ENCODE assay signal across 10 mouse cellular contexts in genomic region chr2:65218318-65218717, GRCm38 (mm10). TPM values are rescaled to one million over a fixed set of nuclear protein-coding genes. Genes with fewer than 3 reads are reported as not detected.
A peak's percentile ranks its signal among the peaks of the same experiment; 100 is the strongest.
DNase-seq lines count a peak whose midpoint lies in the region; ATAC-seq lines count a peak whose summit lies in the region.
"Had no signal": no experiment of that assay in that cellular context is flagged by ENCODE, and none has a peak within 500 bp of the region (broad histone marks: within the 10 kb centered on the region; RNA-seq: fewer than 3 reads in every experiment).

No protein-coding gene starts in this region.

- H3K4me2 ChIP-seq in hindbrain, embryonic 16.5 days (ENCODE audit: low read length) = no peak overlapping the region
- no peak overlapping the region for H3K4me2 ChIP-seq in hindbrain, embryonic 13.5 days
- H3K4me2 ChIP-seq in intestine, embryonic 16.5 days (ENCODE audit: low read depth, low read length) = no peak overlapping the region
- H3K4me2 ChIP-seq in forebrain, embryonic 12.5 days = no peak overlapping the region

- DNase-seq in adrenal gland, postnatal 10 days = peak; percentile 78
- peak; percentile 73 for DNase-seq in fibroblast of lung, adult 2 months (ENCODE audit: low read depth)
- peak; percentile 35 to 62 for DNase-seq in kidney, postnatal 4 days
- no peak for DNase-seq in retina, embryonic 14.5 days (ENCODE audit: low spot score)
- DNase-seq: liver, embryonic 13.5 days had no signal

- H3K4me1 ChIP-seq in hindbrain, embryonic 16.5 days (ENCODE audit: control insufficient read depth, insufficient read depth, low read depth, low read length) = no peaks in the 10 kb centered on the region
- no peaks in the 10 kb centered on the region for H3K4me1 ChIP-seq in hindbrain, embryonic 13.5 days (replicated peaks)
- peaks cover 17% of the 10 kb centered on the region for H3K4me1 ChIP-seq in intestine, embryonic 16.5 days (ENCODE audit: control insufficient read depth, insufficient read depth, low read length)
- H3K4me1 ChIP-seq in forebrain, embryonic 12.5 days = no peaks in the 10 kb centered on the region
- H3K4me1 ChIP-seq: liver, embryonic 13.5 days had no signal

- no peak overlapping the region for H3K4me3 ChIP-seq in hindbrain, embryonic 16.5 days (ENCODE audit: low read length)
- H3K4me3 ChIP-seq in hindbrain, embryonic 13.5 days = no peak overlapping the region
- no peak overlapping the region for H3K4me3 ChIP-seq in intestine, embryonic 16.5 days (ENCODE audit: low read length)
- H3K4me3 ChIP-seq in forebrain, embryonic 12.5 days (replicated peaks) = no peak overlapping the region
- H3K4me3 ChIP-seq: liver, embryonic 13.5 days had no signal

- no peaks in the 10 kb centered on the region for H3K27me3 ChIP-seq in hindbrain, embryonic 16.5 days (replicated peaks; ENCODE audit: control insufficient read depth, insufficient read depth, low read length)
- H3K27me3 ChIP-seq in hindbrain, embryonic 13.5 days = no peaks in the 10 kb centered on the region
- no peaks in the 10 kb centered on the region for H3K27me3 ChIP-seq in intestine, embryonic 16.5 days (replicated peaks; ENCODE audit: control insufficient read depth, insufficient read depth, low read length)
- H3K27me3 ChIP-seq in forebrain, embryonic 12.5 days = no peaks in the 10 kb centered on the region
- H3K27me3 ChIP-seq: liver, embryonic 13.5 days had no signal

- no peaks in the 10 kb centered on the region for H3K36me3 ChIP-seq in hindbrain, embryonic 16.5 days (ENCODE audit: control insufficient read depth, insufficient read depth, low read length)
- no peaks in the 10 kb centered on the region for H3K36me3 ChIP-seq in hindbrain, embryonic 13.5 days
- H3K36me3 ChIP-seq in intestine, embryonic 16.5 days (ENCODE audit: control insufficient read depth, insufficient read depth, low read length) = no peaks in the 10 kb centered on the region
- H3K36me3 ChIP-seq in forebrain, embryonic 12.5 days (replicated peaks) = no peaks in the 10 kb centered on the region
- H3K36me3 ChIP-seq: G1E; liver, embryonic 13.5 days had no signal

- no peaks in the 10 kb centered on the region for H3K9me3 ChIP-seq in hindbrain, embryonic 16.5 days (ENCODE audit: control insufficient read depth, low read length)
- no peaks in the 10 kb centered on the region for H3K9me3 ChIP-seq in hindbrain, embryonic 13.5 days
- no peaks in the 10 kb centered on the region for H3K9me3 ChIP-seq in intestine, embryonic 16.5 days (ENCODE audit: control insufficient read depth, low read length)
- no peaks in the 10 kb centered on the region for H3K9me3 ChIP-seq in forebrain, embryonic 12.5 days
- H3K9me3 ChIP-seq: liver, embryonic 13.5 days had no signal

- no peak overlapping the region for H3K9ac ChIP-seq in hindbrain, embryonic 16.5 days (ENCODE audit: low read depth, low read length)
- H3K9ac ChIP-seq in hindbrain, embryonic 13.5 days = no peak overlapping the region
- no peak overlapping the region for H3K9ac ChIP-seq in intestine, embryonic 16.5 days (ENCODE audit: low read depth, low read length)
- H3K9ac ChIP-seq in forebrain, embryonic 12.5 days = no peak overlapping the region
- H3K9ac ChIP-seq: liver, embryonic 13.5 days had no signal

- H3K27ac ChIP-seq in hindbrain, embryonic 16.5 days (ENCODE audit: low read depth, low read length) = no peak overlapping the region
- H3K27ac ChIP-seq in hindbrain, embryonic 13.5 days = no peak overlapping the region
- H3K27ac ChIP-seq in intestine, embryonic 16.5 days (ENCODE audit: low read length) = no peak overlapping the region
- H3K27ac ChIP-seq in forebrain, embryonic 12.5 days = no peak overlapping the region

- 75% methylated on average over 9 of the region's 9 CpGs for WGBS in hindbrain, embryonic 16.5 days
- 84% methylated on average over 9 of the region's 9 CpGs for WGBS in hindbrain, embryonic 13.5 days
- WGBS in intestine, embryonic 16.5 days = 82% methylated on average over 9 of the region's 9 CpGs
- 90% methylated on average over 9 of the region's 9 CpGs for WGBS in forebrain, embryonic 12.5 days

- ATAC-seq in hindbrain, embryonic 16.5 days = peak; percentile 78
- no peak for ATAC-seq in hindbrain, embryonic 13.5 days (ENCODE audit: low FRiP score)
- ATAC-seq in intestine, embryonic 16.5 days = no peak
- ATAC-seq in forebrain, embryonic 12.5 days (ENCODE audit: low FRiP score) = no peak

RNA-seq across cellular contexts. Expression of gene Cobll1, which starts 20.9 kb away (rescaled TPM):
- polyA plus RNA-seq in hindbrain, embryonic 16.5 days (2015; fragmentation: Nextera tagmentation; extraction: Ambion mirVana) = 2.8 and 3.7 TPM in 2 replicates
- polyA plus RNA-seq in hindbrain, embryonic 13.5 days (2015; fragmentation: Nextera tagmentation; extraction: Ambion mirVana) = 2.6 and 3.0 TPM in 2 replicates
- total RNA-seq in adrenal gland, postnatal 10 days (2021) = 100 to 1,000 TPM; 106 to 124 TPM
- 20.2 and 23.6 TPM in 2 replicates for polyA plus RNA-seq in intestine, embryonic 16.5 days (2015; fragmentation: Nextera tagmentation; extraction: Ambion mirVana)
- polyA plus RNA-seq in forebrain, embryonic 12.5 days (2016; fragmentation: Nextera tagmentation; extraction: Ambion mirVana) = 3.2 and 4.0 TPM in 2 replicates
- polyA plus RNA-seq: G1E had no signal
